Mouse (Mus musculus) heart, embryonic 15.5 days (tissue): ENCODE measurements at regions not wholly inside any gene's neighbourhood (a gene's known extent, or its start where the extent isn't known, plus 50 kb on each side); places are given as distances from the start of the nearest gene placed in this dataset.
"Not testable (repeated sequence)": the region's sequence is repeated elsewhere in the genome, so short reads cannot be mapped to it uniquely, and the experiment has no call there.

Experiments
- ATAC-seq: fragments of 200-750 bp; cut with Nextera tagmentation; replicated peaks from 2 replicates; pipeline ENCODE4 v1.8.0; 2017; ENCODE audit warnings: low read depth, moderate TSS enrichment; ENCODE audit not compliant: insufficient number of reproducible peaks, insufficient read depth, low FRiP score
- H3K27ac ChIP-seq: fragments of 300-500 bp; sonication (generic); 2 replicates; pipeline ENCODE4 v1.5.1; 2015; ENCODE audit warnings: mild to moderate bottlenecking, inconsistent platforms
- H3K27me3 ChIP-seq: fragments of 300-500 bp; sonication (generic); 2 replicates; pipeline ENCODE4 v1.6.1; 2015; ENCODE audit warnings: inconsistent platforms
- H3K36me3 ChIP-seq: fragments of 300-500 bp; sonication (generic); 2 replicates; pipeline ENCODE4 v1.6.1; 2015; ENCODE audit warnings: mild to moderate bottlenecking, inconsistent platforms
- H3K4me1 ChIP-seq: fragments of 300-500 bp; sonication (generic); replicated peaks from 2 replicates; pipeline ENCODE4 v1.6.1; 2015; ENCODE audit warnings: inconsistent platforms
- H3K4me2 ChIP-seq: fragments of 300-500 bp; sonication (generic); 2 replicates; pipeline ENCODE4 v1.6.1; 2015; ENCODE audit warnings: inconsistent platforms, mild to moderate bottlenecking, moderate library complexity
- H3K4me3 ChIP-seq: fragments of 300-500 bp; sonication (generic); 2 replicates; pipeline ENCODE4 v1.5.1; 2015; ENCODE audit warnings: mild to moderate bottlenecking, inconsistent platforms
- H3K9ac ChIP-seq: fragments of 300-500 bp; sonication (generic); 2 replicates; pipeline ENCODE4 v1.6.1; 2015; ENCODE audit warnings: mild to moderate bottlenecking, inconsistent platforms
- H3K9me3 ChIP-seq: fragments of 300-500 bp; sonication (generic); replicated peaks from 2 replicates; pipeline ENCODE4 v1.6.1; 2016; ENCODE audit warnings: inconsistent platforms
- WGBS: fragments of 180-500 bp; shearing (Covaris S2); methylation state at CpG from one replicate; pipeline ENCODE4 v1.1.7; 2015; ENCODE audit warnings: mixed read lengths; 5-methylcytosine and 5-hydroxymethylcytosine counted together

DNA sequence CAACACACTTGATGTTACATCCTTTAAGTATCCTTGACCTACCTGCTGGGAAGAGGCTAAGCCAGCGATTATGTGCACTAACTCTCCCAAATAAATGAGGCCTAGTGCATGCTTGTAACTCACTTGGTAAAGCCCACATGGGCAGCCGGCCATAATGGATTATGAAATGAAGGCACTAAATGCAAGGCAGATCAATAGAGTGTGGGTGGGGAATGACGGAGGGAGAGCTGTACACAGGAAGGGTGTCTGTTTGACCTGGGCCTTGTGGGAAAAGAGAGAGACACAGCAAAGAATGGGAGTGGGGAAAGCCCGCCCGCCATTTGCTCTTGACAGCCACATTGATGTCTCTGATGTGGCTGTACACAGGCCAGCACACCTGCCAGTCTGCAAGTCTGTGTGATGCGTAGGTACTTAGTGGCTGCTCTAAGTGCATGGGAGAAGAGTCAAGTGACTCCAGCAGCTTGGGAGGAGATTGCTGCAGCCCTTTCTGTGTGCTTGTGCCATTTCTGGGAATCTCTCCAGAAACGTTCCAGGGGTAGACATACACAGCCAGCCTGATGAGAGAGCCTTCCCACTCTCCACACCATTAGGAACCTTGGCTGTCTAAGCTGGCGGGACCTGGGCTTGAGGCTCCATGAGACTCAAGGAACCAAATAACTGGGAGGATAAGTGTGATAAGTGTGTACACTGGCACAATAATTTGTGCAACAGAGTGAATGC, 118.7 kb upstream of the Myt1l start:
- H3K4me2 ChIP-seq, result no peak overlapping the region
- peaks cover 3% of the 10 kb centered on the region; the same call in 1 of the 2 replicates for H3K4me1 ChIP-seq
- H3K36me3 ChIP-seq, result no peaks in the 10 kb centered on the region
- ATAC-seq, result no peak
- H3K9ac ChIP-seq, result no peak overlapping the region
- H3K27ac ChIP-seq, result no peak overlapping the region
- no peaks in the 10 kb centered on the region for H3K9me3 ChIP-seq
- H3K27me3 ChIP-seq, result no peaks in the 10 kb centered on the region
- WGBS, result 84% methylated on average over 8 of the region's 8 CpGs
- no peak overlapping the region for H3K4me3 ChIP-seq

DNA sequence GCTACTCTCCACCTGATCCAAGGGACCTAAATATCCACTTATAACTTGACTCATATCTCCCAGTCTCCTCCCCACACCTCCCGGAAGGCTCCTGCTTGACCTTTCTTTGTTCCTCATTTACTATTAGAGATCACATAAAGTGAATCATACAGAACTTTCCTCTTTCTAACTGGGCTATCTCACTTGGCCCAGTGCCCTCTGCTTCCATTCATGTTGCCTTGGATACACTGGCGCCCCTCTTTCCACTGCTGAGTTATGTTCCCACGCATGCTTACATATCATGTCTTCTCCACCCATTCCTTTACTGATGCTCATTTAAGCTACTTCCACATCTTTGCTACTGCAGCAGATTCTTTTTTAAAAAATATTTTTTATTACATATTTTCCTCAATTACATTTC, 94.2 kb upstream of the Myt1l start:
- H3K4me3 ChIP-seq, result no peak overlapping the region
- no peaks in the 10 kb centered on the region for H3K4me1 ChIP-seq
- H3K27me3 ChIP-seq, result no peaks in the 10 kb centered on the region
- no peak overlapping the region for H3K4me2 ChIP-seq
- no peak overlapping the region for H3K9ac ChIP-seq
- 71% methylated on average over 3 of the region's 3 CpGs for WGBS
- no peaks in the 10 kb centered on the region for H3K9me3 ChIP-seq
- no peak overlapping the region for H3K27ac ChIP-seq
- no peaks in the 10 kb centered on the region for H3K36me3 ChIP-seq
- ATAC-seq, result no peak

DNA sequence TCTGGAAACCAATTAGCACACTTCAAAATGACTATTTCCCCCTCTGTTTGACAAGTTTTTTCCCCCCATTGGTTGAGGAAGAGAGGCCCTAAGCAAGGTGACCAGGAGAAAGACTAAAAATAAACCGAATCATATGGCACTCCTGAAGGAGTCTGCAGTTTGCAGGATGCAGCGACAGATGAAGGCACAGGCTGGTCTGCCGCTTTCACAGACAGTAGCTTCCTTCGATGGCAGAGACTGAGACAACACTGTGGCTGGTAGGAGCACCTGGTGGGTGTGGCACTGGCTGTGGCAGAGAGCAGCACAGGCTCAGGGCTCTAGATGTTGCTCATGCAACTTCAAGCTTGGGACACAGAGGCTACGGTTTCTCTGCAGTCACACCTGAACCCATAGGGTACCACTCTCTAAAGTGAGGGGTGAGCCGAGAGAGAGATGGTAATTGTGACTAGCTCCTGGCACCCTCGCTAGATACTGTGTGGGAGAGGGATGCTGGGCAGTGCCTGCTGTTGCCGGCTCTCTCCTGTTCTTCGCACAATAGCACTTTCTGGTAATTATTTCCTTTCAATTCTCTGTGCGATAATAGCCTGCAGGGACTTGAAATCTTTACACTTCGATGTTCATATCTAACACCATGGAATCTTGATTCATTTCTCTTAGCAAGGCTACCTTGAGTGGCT, 88.7 kb upstream of the Myt1l start:
- no peak overlapping the region for H3K4me3 ChIP-seq
- no peaks in the 10 kb centered on the region for H3K4me1 ChIP-seq
- H3K9me3 ChIP-seq, result no peaks in the 10 kb centered on the region
- H3K36me3 ChIP-seq, result no peaks in the 10 kb centered on the region
- H3K9ac ChIP-seq, result no peak overlapping the region
- H3K27ac ChIP-seq, result no peak overlapping the region
- H3K4me2 ChIP-seq, result no peak overlapping the region
- ATAC-seq, result no peak
- no peaks in the 10 kb centered on the region for H3K27me3 ChIP-seq
- 75% methylated on average over 11 of the region's 11 CpGs for WGBS

DNA sequence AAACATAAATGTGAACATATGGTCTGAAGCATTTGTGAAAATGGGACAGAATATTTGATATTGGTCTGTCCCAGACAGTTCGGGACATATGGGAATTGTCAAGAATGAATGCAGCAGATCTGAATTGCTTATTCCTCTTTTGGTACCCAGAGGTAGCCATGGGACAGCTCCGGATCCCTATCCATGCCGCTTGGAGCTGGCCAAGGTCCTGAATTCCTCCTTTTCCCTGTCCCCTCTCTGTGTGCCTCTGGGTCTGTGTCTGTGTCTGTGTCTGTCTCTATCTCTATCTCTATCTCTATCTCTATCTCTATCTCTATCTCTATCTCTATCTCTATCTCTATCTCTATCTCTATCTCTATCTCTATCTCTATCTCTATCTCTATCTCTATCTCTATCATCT, 63.0 kb upstream of the Myt1l start:
- not testable (repeated sequence) for ATAC-seq, H3K9me3 ChIP-seq, H3K36me3 ChIP-seq, H3K27ac ChIP-seq, H3K4me3 ChIP-seq, H3K4me1 ChIP-seq, H3K4me2 ChIP-seq, H3K27me3 ChIP-seq, H3K9ac ChIP-seq
- WGBS, result 13% methylated on average over 3 of the region's 3 CpGs
